Comparison of ENCODE assay signal across 8 mouse cellular contexts in genomic region chr9:20519949-20520348, GRCm38 (mm10). TPM values are rescaled to one million over a fixed set of nuclear protein-coding genes. Genes with fewer than 3 reads are reported as not detected.
DNase-seq lines count a peak whose midpoint lies in the region; ATAC-seq lines count a peak whose summit lies in the region.

No protein-coding gene starts in this region.

- peak overlapping the region; percentile 53 for H3K4me3 ChIP-seq in limb, embryonic 13.5 days
- H3K4me3 ChIP-seq in stomach, embryonic 16.5 days (replicated peaks; ENCODE audit: low read length): peak overlapping the region; percentile 52

- peaks cover 33% of the 10 kb centered on the region for H3K36me3 ChIP-seq in limb, embryonic 13.5 days
- 0 out of 2 replicates have a peak, but pooled peaks cover 3% of the 10 kb centered on the region for H3K36me3 ChIP-seq in stomach, embryonic 16.5 days (ENCODE audit: control insufficient read depth, insufficient read depth, low read length)

- H3K4me1 ChIP-seq in limb, embryonic 13.5 days: peaks cover 40% of the 10 kb centered on the region
- peaks cover 12% of the 10 kb centered on the region for H3K4me1 ChIP-seq in stomach, embryonic 16.5 days (ENCODE audit: control insufficient read depth, insufficient read depth, low read length)

- no peaks in the 10 kb centered on the region for H3K9me3 ChIP-seq in limb, embryonic 13.5 days
- H3K9me3 ChIP-seq in stomach, embryonic 16.5 days (replicated peaks; ENCODE audit: control insufficient read depth, low read length): no peaks in the 10 kb centered on the region

- no peak overlapping the region for H3K27ac ChIP-seq in limb, embryonic 13.5 days
- peak overlapping the region; percentile 44; the same call in 1 of the 2 replicates for H3K27ac ChIP-seq in stomach, embryonic 16.5 days (ENCODE audit: low read length)

- no peak for ATAC-seq in limb, embryonic 13.5 days (ENCODE audit: low FRiP score, low read depth)
- no peak for ATAC-seq in stomach, embryonic 16.5 days (ENCODE audit: insufficient read depth, low FRiP score)

- peak; percentile 47 for DNase-seq in embryo, embryonic 10 days (ENCODE audit: low spot score)
- DNase-seq in embryo, embryonic 9.5 days (ENCODE audit: extremely low spot score): no peak
- peak; percentile 5 for DNase-seq in thymus, postnatal 25 days
- DNase-seq in thymus, adult 18-20 months: no peak
- no peak for DNase-seq in urinary bladder, postnatal 25 days (ENCODE audit: low spot score)
- no peak for DNase-seq in right cerebral cortex, postnatal 25 days

- H3K9ac ChIP-seq in limb, embryonic 13.5 days: peak overlapping the region; percentile 63
- peak overlapping the region; percentile 54 for H3K9ac ChIP-seq in stomach, embryonic 16.5 days (ENCODE audit: low read length)

- H3K4me2 ChIP-seq in limb, embryonic 13.5 days (replicated peaks): peak overlapping the region; percentile 74
- H3K4me2 ChIP-seq in stomach, embryonic 16.5 days (ENCODE audit: low read depth, low read length): peak overlapping the region; percentile 80

- 19% methylated on average over 4 of the region's 4 CpGs for WGBS in limb, embryonic 13.5 days
- WGBS in stomach, embryonic 16.5 days: 14% methylated on average over 4 of the region's 4 CpGs

- no peaks in the 10 kb centered on the region for H3K27me3 ChIP-seq in limb, embryonic 13.5 days
- H3K27me3 ChIP-seq in stomach, embryonic 16.5 days (ENCODE audit: control insufficient read depth, insufficient read depth, low read length): no peaks in the 10 kb centered on the region

RNA-seq across cellular contexts. Expression of gene Zfp266, which starts 1.3 kb away (rescaled TPM):
- polyA plus RNA-seq in limb, embryonic 13.5 days (2015; fragmentation: Nextera tagmentation; extraction: Ambion mirVana): 144 and 152 TPM in 2 replicates
- 86.8 and 88.6 TPM in 2 replicates for polyA plus RNA-seq in stomach, embryonic 16.5 days (2015; fragmentation: Nextera tagmentation; extraction: Ambion mirVana)

RNA-seq across cellular contexts. Expression of gene Zfp426, which starts 27.4 kb away (rescaled TPM):
- 18.6 and 23.3 TPM in 2 replicates for polyA plus RNA-seq in limb, embryonic 13.5 days (2015; fragmentation: Nextera tagmentation; extraction: Ambion mirVana)
- polyA plus RNA-seq in stomach, embryonic 16.5 days (2015; fragmentation: Nextera tagmentation; extraction: Ambion mirVana): 18.6 and 18.8 TPM in 2 replicates

RNA-seq across cellular contexts. Expression of gene Zfp26, which starts 60.0 kb away (rescaled TPM):
- 20.3 TPM in 2 replicates for polyA plus RNA-seq in limb, embryonic 13.5 days (2015; fragmentation: Nextera tagmentation; extraction: Ambion mirVana)
- polyA plus RNA-seq in stomach, embryonic 16.5 days (2015; fragmentation: Nextera tagmentation; extraction: Ambion mirVana): 15.4 and 18.7 TPM in 2 replicates

Comparison
In these comparisons a context has a peak if more than half of its experiments do, and no peak if none do; other contexts are left out.
1. DNase-seq: peak in embryo, embryonic 10 days (single experiment) and thymus, postnatal 25 days (single experiment); none in embryo, embryonic 9.5 days (single experiment), thymus, adult 18-20 months (0 of 2), urinary bladder, postnatal 25 days (single experiment) and right cerebral cortex, postnatal 25 days (single experiment).